Mouse (Mus musculus) hematopoietic stem cell, adult 5-6 weeks (primary cell): ENCODE results near the gene Polr2h. TPM values are rescaled to one million over a fixed set of nuclear protein-coding genes. Genes with fewer than 3 reads are reported as not detected.

Experiments
- ATAC-seq, 2 experiments: fragments of 125-278 bp in 1 of 2; replicated peaks in 1 of 2; 2 replicates each; pipeline ENCODE4 v1.8.0; 2016 to 2017; ENCODE audit warnings: inconsistent platforms in 2 of 2, mild to moderate bottlenecking in 2 of 2, moderate number of reproducible peaks in 2 of 2, low read depth in 1 of 2, moderate TSS enrichment in 1 of 2; ENCODE audit not compliant: low FRiP score in 2 of 2, poor library complexity in 2 of 2, severe bottlenecking in 2 of 2, insufficient read depth in 1 of 2, low TSS enrichment in 1 of 2
- total RNA-seq: library from RNA; stranded (forward); fragments of 172-1452, 232-1000 nt; gene quantifications from 2 replicates; pipeline ENCODE4 v1.2.3, GENCODE M21; 2017

Polr2h gene
- total RNA-seq, 1 experiment from 2014 or later, result 79.3 TPM

DNA sequence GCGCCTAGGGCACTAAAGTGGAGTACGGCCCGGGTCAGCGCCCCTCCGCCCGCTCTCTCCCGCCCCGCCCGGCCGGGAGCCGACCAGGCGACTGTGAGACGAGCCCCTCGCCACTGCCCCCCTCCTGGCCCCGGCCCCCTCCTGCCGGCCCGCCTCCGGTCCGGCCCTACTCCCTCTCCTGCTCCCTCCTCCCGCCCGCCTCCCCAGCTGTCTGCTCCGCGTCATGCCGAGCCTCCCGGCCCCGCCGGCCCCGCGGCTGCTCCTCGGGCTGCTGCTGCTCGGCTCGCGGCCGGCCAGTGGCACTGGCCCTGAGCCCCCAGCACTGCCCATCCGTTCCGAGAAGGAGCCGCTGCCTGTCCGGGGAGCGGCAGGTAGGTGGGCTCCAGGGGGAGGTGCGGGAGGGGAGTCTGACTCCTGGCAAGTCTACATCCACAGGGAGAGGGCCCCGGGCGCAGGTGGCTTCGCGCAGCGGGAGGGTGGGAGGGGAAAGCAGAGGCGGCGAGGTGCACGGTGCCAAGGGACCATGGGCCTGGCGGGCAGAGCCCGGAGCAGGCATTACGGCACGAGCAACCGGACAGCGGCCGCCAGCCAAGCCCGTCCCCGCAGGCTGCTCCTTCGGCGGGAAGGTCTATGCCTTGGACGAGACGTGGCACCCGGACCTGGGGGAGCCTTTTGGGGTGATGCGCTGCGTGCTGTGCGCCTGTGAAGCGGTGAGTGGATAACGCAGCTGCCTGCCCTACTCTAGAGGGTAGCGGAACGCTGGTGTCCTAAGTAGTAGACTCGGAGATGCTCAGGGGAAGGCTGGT is 15.7 kb downstream of the Polr2h start, which contains the start of gene Chrd:
Gene Chrd, plus strand, starts transcription at position 203 of the 806 bp plus-strand sequence.
- peak in 1 of 2 experiments; percentile 23; a peak in 2 of 4 replicates for ATAC-seq

- ATAC-seq, result no peak; a peak in 1 of 4 replicates
These were observed 16.6 kb downstream of the Polr2h start, which contains the start of gene Thpo for GRCm38 (mm10) chr16:20733731-20734730. Gene Thpo (minus strand): TSS chr16:20734511.

GRCm38 (mm10) chr16:20735651-20736050 is 18.2 kb downstream of the Polr2h start:
- no peak for ATAC-seq

- ATAC-seq, result no peak
These were observed 18.7 kb downstream of the Polr2h start for GRCm38 (mm10) chr16:20736168-20736567.

DNA sequence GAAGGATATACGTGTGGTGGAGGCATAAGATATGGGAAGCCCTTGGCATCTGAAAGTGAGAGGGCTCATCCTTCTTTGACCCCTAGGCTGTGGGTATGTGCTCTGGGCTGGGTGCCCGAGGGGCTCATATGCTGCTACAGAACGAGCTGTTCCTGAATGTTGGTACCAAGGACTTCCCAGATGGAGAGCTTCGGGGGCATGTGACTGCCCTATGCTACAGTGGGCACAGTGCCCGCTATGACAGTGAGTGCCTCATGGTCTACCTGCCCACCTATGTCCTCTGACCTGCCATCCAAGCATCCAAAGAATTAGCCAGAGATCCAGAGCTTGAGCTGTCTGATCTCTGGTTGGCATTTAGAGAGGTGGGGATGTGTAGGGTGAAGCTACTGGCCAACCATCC is 19.4 kb downstream of the Polr2h start:
- ATAC-seq, result no peak

GRCm38 (mm10) chr16:20739845-20740244 is 22.4 kb downstream of the Polr2h start:
- no peak for ATAC-seq

DNA sequence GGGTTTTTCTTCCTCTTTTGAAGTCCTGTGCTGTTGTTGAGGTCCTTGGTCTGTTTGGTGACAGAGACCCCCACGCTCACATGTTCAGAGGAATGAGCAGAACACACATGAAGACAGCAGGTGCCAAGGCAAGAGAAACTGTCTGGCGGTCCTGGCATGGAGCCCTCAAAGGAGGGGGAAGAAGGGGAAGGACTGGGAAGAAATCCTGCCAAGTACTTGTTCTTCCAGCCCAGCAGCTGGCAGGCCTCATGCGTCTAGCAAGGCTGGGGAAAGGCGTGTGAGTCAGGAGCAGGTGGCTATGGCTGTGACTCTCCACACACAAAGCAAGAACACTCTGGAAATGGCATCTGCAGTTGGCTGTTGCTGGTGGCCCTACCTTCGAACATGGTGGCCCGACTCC is 29.2 kb downstream of the Polr2h start:
- peak in 1 of 2 experiments; percentile 42; a peak in 2 of 4 replicates for ATAC-seq

- no peak for ATAC-seq
These were observed 33.1 kb downstream of the Polr2h start for GRCm38 (mm10) chr16:20750518-20750917.

GRCm38 (mm10) chr16:20756052-20756451 is 38.6 kb downstream of the Polr2h start:
- ATAC-seq, result no peak

DNA sequence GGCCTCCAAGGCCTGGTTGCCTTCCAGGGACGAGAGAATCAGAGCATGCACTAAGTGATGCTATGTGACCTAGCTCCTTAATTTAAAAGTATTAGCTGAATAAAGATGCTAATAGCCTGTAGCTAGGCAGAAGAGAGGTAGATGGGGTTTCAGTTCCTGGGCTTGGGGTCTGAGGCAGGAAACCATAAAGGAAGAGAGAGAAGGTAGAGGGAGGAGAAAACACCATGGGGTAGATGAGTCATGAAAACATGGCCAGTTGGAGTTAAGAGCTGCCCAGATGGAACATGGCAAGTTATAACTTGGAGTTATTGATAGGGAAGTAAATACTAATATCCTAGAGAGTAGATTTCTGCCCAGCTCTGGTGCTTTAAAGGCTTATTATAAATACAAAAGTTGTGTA is 39.9 kb downstream of the Polr2h start:
- ATAC-seq, result no peak

- ATAC-seq, result no peak
These were observed 44.2 kb downstream of the Polr2h start for GRCm38 (mm10) chr16:20761681-20762080.

DNA sequence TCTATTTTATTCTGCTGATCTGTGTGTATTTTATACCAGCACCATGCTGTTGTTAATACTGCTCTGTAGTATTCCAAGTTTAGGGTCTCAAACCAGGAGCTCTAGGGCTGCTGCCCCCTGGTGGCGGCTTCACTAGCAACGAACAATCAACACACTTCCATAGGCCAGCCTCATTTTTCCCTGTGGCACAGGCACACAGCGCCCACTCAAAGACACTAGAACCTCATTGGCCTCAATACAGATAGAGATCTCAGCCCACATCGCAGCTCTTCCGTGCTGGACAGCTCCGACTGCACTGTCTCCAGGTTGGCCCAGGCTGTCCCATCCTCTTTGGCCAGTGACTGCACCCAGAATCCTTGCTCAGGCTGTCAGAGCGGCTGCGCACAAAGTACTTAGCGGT is 47.8 kb downstream of the Polr2h start:
- ATAC-seq, result peak in 1 of 2 experiments; percentile 42; a peak in 1 of 4 replicates

Other genes with a start within 250 kb of the Polr2h start
- gene Eif2b5, start 218.8 kb upstream of the Polr2h start, total RNA-seq, result 67.2 and 69.9 TPM in 2 replicates
- gene Dvl3, start 200.7 kb upstream of the Polr2h start, total RNA-seq, result 3.2 and 4.4 TPM in 2 replicates
- 155 and 177 TPM in 2 replicates for gene Ap2m1, start 182.2 kb upstream of the Polr2h start, total RNA-seq
- gene Abcf3, start 169.1 kb upstream of the Polr2h start, total RNA-seq, result 33.3 and 49.2 TPM in 2 replicates
- 0.10 TPM in 1 of 2 replicates, not detected in the other for gene Vwa5b2, start 128.2 kb upstream of the Polr2h start, total RNA-seq
- 7.0 and 9.0 TPM in 2 replicates for gene Eef1akmt4, start 106.1 kb upstream of the Polr2h start, total RNA-seq
- not detected in 2 replicates for gene Gm49333, start 106.1 kb upstream of the Polr2h start, total RNA-seq
- gene Alg3, start 105.9 kb upstream of the Polr2h start, total RNA-seq, result 9.8 and 18.9 TPM in 2 replicates
- 0.25 TPM in 1 of 2 replicates, not detected in the other for gene Camk2n2, start 96.4 kb upstream of the Polr2h start, total RNA-seq
- 0.38 and 3.0 TPM in 2 replicates for gene Ece2, start 87.8 kb upstream of the Polr2h start, total RNA-seq
- gene Psmd2, start 66.0 kb upstream of the Polr2h start, total RNA-seq, result 136 and 211 TPM in 2 replicates
- 212 and 290 TPM in 2 replicates for gene Eif4g1, start 49.4 kb upstream of the Polr2h start, total RNA-seq
- 0.65 and 1.1 TPM in 2 replicates for gene Fam131a, start 24.4 kb upstream of the Polr2h start, total RNA-seq
- gene Clcn2, start 81 bp downstream of the Polr2h start, total RNA-seq, result 2.8 and 4.2 TPM in 2 replicates
- gene Chrd, start 15.5 kb downstream of the Polr2h start, total RNA-seq, result not detected in 2 replicates
- gene Thpo, start 16.8 kb downstream of the Polr2h start, total RNA-seq, result not detected in 2 replicates